Mouse (Mus musculus): ENCODE measurements around the gene Fam13a. TPM values are rescaled to one million over a fixed set of nuclear protein-coding genes. Genes with fewer than 3 reads are reported as not detected.

Fam13a gene
- polyA plus RNA-seq, 1 experiment, result 1.5 TPM

GRCm38 (mm10) chr6:58946246-58946645 lies 78.1 kb downstream of the Fam13a start:
- 57% methylated on average over 2 of the region's 2 CpGs for WGBS
- no peak for DNase-seq (ENCODE audit: low read depth, low spot score)

DNA sequence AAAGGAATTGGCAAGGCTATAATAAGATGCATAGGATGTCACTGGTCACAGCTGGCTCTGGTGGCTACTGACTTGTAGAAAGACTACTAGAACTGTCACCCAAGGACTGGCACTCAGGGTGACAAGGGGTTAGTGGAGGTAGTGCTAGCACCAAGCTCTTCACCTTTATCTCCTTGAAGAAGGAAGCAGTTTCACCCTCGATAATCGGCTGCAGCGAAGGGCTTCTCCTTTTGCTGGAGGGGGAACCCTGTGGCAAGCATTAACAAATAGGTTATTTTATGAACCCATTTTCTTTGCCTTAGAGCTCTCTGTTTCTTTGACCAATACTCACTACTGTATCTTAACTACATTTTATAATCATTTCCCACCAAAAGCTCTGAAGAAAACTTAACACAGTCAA lies 80.4 kb downstream of the Fam13a start:
- WGBS, result 92% methylated on average over 3 of the region's 3 CpGs

DNA sequence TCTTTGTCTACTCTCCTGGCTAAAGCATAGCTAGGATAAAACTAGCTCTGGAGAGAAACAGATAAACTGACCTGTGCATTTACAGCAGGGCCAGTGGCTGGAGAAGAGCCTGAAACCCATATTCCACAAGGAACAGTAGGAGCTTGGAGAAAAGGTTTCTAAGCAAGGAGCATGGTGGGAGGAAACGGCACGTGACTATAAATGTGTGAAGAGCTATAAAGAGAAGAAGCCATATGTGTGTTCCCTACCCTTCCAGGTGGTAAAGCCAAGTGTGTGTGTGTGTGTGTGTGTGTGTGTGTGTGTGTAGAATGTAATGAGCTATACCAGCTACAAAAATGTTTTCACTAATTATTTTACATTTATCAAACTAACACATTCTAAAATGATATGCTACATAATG lies 82.1 kb downstream of the Fam13a start:
- WGBS, result 89% methylated on average over 2 of the region's 2 CpGs
- no peak for DNase-seq (ENCODE audit: low read depth, low spot score)

More for the DNA sequence above, 80.4 kb downstream of the Fam13a start:
- no peak for DNase-seq (ENCODE audit: low read depth, low spot score)

- DNase-seq (ENCODE audit: low read depth, low spot score), result no peak
These were observed 86.6 kb downstream of the Fam13a start for GRCm38 (mm10) chr6:58937726-58938125.

GRCm38 (mm10) chr6:58934144-58934543 lies 90.2 kb downstream of the Fam13a start:
- no peak for DNase-seq (ENCODE audit: low read depth, low spot score)
- 79% methylated on average over 4 of the region's 4 CpGs for WGBS

- no peak for DNase-seq (ENCODE audit: low read depth, low spot score)
- 73% methylated on average over 6 of the region's 6 CpGs for WGBS
These were observed 91.0 kb downstream of the Fam13a start for GRCm38 (mm10) chr6:58933189-58933913.

GRCm38 (mm10) chr6:58932515-58933188 lies 91.7 kb downstream of the Fam13a start:
- 92% methylated on average over 12 of the region's 12 CpGs for WGBS
- DNase-seq (ENCODE audit: low read depth, low spot score), result no peak

DNA sequence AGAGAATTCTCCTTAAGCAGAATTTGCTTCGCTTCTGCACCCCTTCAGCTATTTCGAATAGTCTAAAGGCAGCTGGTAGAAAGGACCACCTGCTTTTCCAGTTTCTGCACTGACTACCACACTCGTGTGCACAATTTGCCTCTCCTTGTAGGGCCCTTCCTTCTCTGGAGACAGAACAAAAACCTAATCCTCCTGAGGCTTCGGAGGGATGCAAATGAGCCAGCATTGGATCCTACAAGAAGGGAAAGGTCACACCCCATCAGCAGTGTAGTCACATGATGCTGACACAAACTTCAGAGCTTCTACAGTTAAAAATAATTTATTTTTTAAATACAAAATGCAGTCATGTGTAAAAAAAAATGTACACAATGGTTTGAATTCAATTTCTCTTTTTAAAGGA lies 93.2 kb downstream of the Fam13a start:
- no peak for DNase-seq (ENCODE audit: low read depth, low spot score)
- 77% methylated on average over 4 of the region's 4 CpGs for WGBS

GRCm38 (mm10) chr6:58929911-58930431 lies 94.4 kb downstream of the Fam13a start:
- WGBS, result 81% methylated on average over 9 of the region's 9 CpGs
- DNase-seq (ENCODE audit: low read depth, low spot score), result no peak

GRCm38 (mm10) chr6:58927881-58928280 lies 96.5 kb downstream of the Fam13a start:
- DNase-seq (ENCODE audit: low read depth, low spot score), result no peak
- WGBS, result 67% methylated on average over 2 of the region's 2 CpGs

DNA sequence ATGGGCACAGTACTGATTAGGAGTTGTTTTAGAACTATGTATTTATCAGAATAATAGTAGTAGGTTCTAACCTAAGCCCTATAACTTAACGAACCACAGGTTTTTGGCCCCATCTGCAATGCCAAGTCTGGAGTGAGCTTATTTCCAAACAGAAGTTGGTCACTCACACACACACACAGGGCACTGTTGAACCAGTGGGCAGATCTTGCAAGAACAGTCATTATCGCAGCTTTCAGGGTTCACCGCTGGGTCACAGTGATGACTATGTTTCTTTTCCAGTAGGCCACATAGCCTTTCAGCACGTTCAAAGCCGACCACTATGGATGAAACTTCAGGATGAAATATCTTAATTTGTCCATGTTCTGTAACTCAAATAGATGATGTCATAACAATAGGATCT lies 101.8 kb downstream of the Fam13a start:
- no peak for DNase-seq (ENCODE audit: low read depth, low spot score)
- 86% methylated on average over 5 of the region's 5 CpGs for WGBS

DNA sequence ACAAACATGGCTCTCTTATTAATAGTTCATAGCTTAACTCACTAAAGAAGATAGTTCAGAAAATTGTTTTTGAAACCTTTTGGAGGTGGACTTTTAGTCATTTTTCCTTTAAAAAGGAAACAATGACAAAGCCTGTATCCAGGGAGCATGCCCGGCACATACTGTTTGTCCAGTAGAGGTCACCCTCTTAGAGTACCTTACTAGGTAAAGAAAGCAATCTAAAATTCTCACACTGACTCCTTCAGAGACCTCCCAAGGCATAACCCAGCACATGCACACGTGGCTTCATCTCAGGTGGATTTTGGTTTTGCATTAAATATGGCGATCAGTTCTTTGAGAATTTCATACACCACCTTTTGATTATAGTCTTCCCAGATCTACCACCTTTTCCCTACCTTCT lies 102.7 kb downstream of the Fam13a start:
- no peak for DNase-seq (ENCODE audit: low read depth, low spot score)
- 46% methylated on average over 3 of the region's 3 CpGs for WGBS

DNA sequence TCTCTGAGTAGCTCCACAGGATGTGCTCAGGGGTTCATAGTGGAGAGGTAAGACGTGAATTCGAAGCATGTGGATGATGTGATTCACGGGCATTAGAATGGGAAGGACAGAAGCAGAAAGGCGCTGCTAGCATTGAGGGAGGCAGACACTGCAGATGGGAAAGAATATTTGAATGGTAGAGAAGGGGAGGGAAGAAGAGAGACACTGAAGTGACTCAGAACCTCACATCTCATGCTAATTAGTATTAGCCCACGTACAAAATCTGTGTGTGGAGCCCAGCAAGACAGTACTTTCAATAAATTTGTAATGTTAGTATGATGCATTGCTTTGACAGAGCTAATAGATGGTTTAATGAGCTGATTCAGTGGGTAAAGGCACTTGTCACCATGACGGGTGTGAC lies 103.6 kb downstream of the Fam13a start:
- DNase-seq (ENCODE audit: low read depth, low spot score), result no peak
- 77% methylated on average over 6 of the region's 6 CpGs for WGBS

DNA sequence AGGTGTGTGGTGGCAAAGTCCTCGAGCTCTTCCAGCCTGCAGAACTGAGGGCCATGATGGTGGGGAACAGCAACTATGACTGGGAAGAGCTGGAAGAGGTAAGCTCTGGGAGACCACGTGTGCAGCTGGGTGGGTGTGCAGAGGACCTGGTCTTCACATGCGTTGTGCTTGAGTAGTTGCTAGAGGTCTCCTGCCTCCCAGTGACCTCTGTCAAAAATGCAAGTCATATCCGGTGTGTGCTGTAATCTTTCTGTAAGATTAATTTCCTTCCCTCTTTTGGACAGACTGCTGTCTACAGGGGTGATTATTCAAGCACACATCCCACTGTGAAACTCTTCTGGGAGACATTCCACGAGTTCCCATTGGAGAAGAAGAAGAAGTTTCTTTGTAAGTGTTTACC lies 107.9 kb downstream of the Fam13a start:
- DNase-seq (ENCODE audit: low read depth, low spot score), result no peak
- WGBS, result 88% methylated on average over 5 of the region's 5 CpGs

GRCm38 (mm10) chr6:58913971-58914370 lies 110.4 kb downstream of the Fam13a start:
- 78% methylated on average over 5 of the region's 5 CpGs for WGBS
- no peak for DNase-seq (ENCODE audit: low read depth, low spot score)

DNA sequence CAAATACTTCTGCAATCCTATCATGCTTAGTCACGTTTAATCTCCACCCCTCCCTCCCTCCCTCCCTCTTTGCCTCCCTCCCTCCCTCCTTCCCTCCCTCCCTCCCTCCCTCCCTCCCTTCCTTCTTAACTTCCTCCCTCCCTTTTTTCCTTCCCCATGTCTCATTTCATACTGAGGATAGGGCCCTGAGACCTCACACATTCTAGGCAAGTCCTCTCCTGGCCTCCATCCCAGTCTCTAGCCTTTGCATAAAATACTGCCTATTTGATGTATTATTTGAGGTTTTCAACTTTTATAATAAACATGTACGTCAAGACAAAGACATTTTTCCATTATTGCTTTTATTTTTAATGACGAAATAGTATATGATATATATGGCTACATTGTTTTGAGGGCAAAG lies 110.8 kb downstream of the Fam13a start:
- WGBS, result 56% methylated on average over 3 of the region's 3 CpGs
- DNase-seq (ENCODE audit: low read depth, low spot score), result no peak

- 65% methylated on average over 5 of the region's 5 CpGs for WGBS
- DNase-seq (ENCODE audit: low read depth, low spot score), result no peak
These were observed 111.5 kb downstream of the Fam13a start for GRCm38 (mm10) chr6:58912842-58913241.

DNA sequence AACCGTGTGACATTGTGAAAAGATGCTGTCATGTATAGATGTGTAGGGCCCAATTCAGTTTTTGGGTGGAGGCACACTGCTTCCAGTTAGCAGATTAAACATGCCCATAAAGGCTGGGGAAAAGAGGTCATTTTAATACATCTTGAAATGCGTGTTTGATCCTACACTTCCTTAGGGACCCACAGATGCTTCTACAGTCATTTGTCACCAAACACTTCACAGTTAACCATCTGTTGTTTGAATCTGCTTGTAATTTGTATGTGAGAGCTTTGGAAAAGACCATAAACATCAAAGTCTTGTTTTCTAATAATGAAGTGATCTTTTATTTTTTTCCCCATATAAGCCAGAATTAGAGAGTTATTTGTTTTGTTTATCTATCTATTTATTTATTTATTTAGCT lies 116.6 kb downstream of the Fam13a start:
- 87% methylated on average over 2 of the region's 2 CpGs for WGBS

DNA sequence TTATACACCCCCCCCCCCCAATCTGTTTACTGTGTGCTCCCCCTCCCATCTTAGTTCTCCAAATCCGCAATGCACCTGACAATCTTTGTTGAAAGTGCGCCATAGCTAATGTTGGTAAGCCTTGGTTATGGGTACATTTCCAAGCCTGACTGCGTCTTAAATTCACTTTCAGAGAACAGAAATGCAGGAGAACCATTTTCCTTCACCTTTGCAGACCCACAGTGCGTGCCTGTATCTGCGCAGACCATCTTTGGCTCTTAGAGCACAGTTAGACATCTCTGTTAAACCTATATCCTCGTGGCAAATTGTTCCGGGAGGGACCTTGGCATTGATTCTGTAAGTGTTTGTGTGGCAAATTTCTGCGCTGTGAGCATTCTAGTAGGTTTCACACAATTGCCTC lies 117.0 kb downstream of the Fam13a start:
- 95% methylated on average over 8 of the region's 8 CpGs for WGBS
- no peak for DNase-seq (ENCODE audit: low read depth, low spot score)

More for the DNA sequence above, 116.6 kb downstream of the Fam13a start:
- no peak for DNase-seq (ENCODE audit: low read depth, low spot score)

DNA sequence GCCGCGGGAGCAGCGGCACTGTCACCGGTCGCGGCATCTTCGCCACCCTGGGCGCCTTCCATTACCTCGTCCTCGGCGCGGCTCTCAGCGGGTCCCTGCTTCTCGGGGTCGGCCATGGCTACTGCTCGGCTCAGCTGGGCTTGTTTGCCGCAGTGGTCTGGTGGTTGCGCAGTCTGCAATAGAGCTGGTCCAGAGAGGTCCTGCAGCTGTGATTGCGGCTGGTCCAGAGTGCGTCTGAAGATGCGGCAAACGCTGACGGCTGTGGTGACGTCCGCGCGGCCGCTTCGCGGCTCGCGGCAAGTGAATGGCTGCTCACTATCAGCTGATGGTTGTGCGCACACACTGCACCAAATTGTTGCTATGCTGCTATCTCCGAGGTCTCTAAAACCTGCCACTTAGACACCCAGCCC lies 117.5 kb downstream of the Fam13a start, which contains the start of gene Nap1l5:
Gene Nap1l5 (minus strand): TSS at position 225 of the 410 bp plus-strand sequence.
- WGBS, result 64% methylated on average over 34 of the region's 34 CpGs
- DNase-seq (ENCODE audit: low read depth, low spot score), result no peak

GRCm38 (mm10) chr6:58904551-58904950 lies 119.8 kb downstream of the Fam13a start:
- 71% methylated on average over 3 of the region's 3 CpGs for WGBS
- DNase-seq (ENCODE audit: low read depth, low spot score), result no peak

Data from large intestine, adult 2 months (tissue).